Mouse (Mus musculus) liver, postnatal 0 days (tissue): ENCODE measurements around the gene Unc79.

ENCODE experiments used
- CTCF ChIP-seq: sonication (generic); IDR thresholded peaks from 2 replicates; pipeline ENCODE4 v1.5.1; 2016; ENCODE audit warnings: antibody characterized with exemption, low read depth
- EP300 ChIP-seq: IDR thresholded peaks from 2 replicates; pipeline ENCODE4 v1.6.1; 2016; ENCODE audit warnings: antibody characterized with exemption, low read depth, mild to moderate bottlenecking

DNA sequence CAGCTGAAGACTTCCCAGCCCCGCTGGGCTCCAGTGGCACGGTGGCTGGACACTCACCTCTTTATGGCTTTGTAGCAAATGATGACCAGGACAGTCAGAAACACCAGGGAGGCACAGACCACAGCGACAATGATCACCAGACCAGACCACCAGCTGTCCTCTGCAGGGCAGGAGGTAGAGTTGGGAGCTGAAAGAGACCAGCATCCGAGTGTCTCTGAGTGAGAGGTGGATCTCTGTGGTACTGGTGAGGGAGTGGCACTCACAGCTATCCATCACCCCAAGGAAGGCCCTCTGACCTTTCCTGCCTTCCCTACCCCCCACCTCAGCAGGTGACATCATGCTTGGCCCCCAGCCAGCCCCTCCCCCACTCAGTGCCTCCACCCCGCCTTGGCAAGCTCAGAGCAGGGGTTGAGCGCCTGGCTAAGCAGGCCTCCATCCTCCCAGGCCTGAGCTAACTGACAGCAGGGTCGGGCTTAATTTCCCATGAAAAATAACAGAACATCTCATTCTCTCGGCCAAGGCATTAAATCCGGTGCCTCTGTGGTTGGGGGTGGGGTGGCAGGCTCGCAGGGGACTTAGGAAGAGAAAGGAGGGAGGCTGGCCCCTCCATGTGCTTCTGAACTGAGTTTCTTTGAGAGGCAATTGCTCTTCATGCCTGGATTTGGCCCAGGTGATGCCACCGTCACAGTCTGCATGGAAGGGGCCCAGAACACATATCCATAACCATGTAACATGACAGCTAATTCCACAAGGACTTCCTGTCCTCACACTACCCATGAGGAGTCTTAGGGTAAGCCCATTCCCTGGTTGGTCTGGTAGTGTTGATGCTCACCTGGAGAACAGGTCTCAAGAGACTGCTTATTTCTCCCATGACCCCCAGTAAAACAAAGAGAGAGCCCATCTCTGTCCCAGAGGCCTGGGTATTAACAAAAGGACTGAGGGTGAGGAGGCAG lies 254.2 kb downstream of the Unc79 start:
- no peak for TF ChIP-seq CTCF
- no peak for TF ChIP-seq EP300
